Mouse (Mus musculus): ENCODE measurements around the gene Srsf4.

DNA sequence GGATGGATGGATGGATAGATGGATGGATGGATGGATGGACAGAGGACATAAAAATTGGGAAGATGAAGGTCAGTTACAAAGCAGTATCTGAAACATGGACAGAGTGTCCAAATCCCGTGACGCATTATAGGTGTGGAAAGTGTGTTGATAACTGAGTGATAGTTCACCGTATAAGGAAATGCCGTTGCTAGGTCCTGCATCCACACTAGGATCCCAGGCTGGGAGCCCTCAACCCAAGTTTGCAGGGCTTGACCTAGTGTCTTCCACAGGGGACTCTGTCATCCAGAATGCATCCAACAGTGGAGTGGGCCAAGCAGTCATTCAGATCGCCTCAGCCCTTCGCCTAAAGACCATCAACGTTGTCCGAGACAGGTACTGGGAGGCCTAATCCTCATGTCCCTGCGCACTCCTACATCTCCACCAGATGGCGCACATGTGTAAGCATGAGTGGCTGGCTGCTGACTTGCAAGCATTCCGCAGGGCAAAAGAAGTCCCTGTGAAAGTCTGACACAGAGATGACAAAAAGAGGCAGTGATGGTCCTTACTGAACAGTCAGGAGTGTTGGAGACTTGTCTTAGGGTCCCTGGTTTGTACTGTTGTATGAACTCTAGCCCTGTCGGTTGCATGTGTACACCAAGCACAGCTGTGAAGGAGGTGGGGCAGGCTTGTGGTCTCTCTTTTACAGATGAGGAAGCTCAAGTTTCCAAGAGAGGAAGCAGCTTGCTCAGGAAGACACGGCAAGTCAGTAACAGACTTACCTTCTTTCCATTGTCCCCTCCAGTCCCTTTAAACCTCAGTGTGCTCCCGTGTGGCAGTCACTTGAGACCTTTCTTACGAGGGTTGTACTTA lies 12.7 kb upstream of the Srsf4 start:
- no peak for TF ChIP-seq POLR2A (IDR thresholded peaks at IDR 0.05; ENCODE audit: insufficient read depth, low read depth, low read length)
- TF ChIP-seq CTCF (IDR thresholded peaks at IDR 0.05): no peak; the same call in none of the 2 replicates
- TF ChIP-seq EP300 (IDR thresholded peaks at IDR 0.05; ENCODE audit: insufficient read depth, low read depth, low read length): peak; percentile 93
